Mouse (Mus musculus) heart, embryonic 16.5 days (tissue): ENCODE measurements around the gene Polr1e. TPM values are rescaled to one million over a fixed set of nuclear protein-coding genes. Genes with fewer than 3 reads are reported as not detected.
A peak's percentile ranks its signal among the peaks of the same experiment; 100 is the strongest.
"Not testable (repeated sequence)": the region's sequence is repeated elsewhere in the genome, so short reads cannot be mapped to it uniquely, and the experiment has no call there.

Source experiments
- ATAC-seq: fragments of 200-750 bp; cut with Nextera tagmentation; replicated peaks from 2 replicates; pipeline ENCODE4 v1.8.0; 2017; ENCODE audit warnings: moderate number of reproducible peaks; ENCODE audit not compliant: insufficient read depth, low FRiP score; ENCODE audit errors: extremely low read depth
- H3K27ac ChIP-seq: fragments of 300-500 bp; sonication (generic); 2 replicates; pipeline ENCODE4 v1.5.1; 2014; ENCODE audit warnings: mild to moderate bottlenecking, low read length, control low read depth, moderate library complexity
- H3K27me3 ChIP-seq: fragments of 300-500 bp; sonication (generic); 2 replicates; pipeline ENCODE4 v1.6.1; 2014; ENCODE audit warnings: low read length, mixed read lengths; ENCODE audit not compliant: control insufficient read depth, insufficient read depth
- H3K36me3 ChIP-seq: fragments of 300-500 bp; sonication (generic); 2 replicates; pipeline ENCODE4 v1.6.1; 2014; ENCODE audit not compliant: control insufficient read depth, insufficient read depth
- H3K4me1 ChIP-seq: fragments of 300-500 bp; sonication (generic); 2 replicates; pipeline ENCODE4 v1.6.1; 2014; ENCODE audit warnings: low read length, mixed read lengths; ENCODE audit not compliant: control insufficient read depth, insufficient read depth
- H3K4me2 ChIP-seq: fragments of 300-500 bp; sonication (generic); 2 replicates; pipeline ENCODE4 v1.6.1; 2014; ENCODE audit warnings: low read depth, mild to moderate bottlenecking, control low read depth, low read length
- H3K4me3 ChIP-seq: fragments of 300-500 bp; sonication (generic); 2 replicates; pipeline ENCODE4 v1.5.1; 2014; ENCODE audit warnings: mild to moderate bottlenecking, control low read depth, low read length
- H3K9ac ChIP-seq: fragments of 300-500 bp; sonication (generic); 2 replicates; pipeline ENCODE4 v1.6.1; 2014; ENCODE audit warnings: low read length, control low read depth
- H3K9me3 ChIP-seq: fragments of 300-500 bp; sonication (generic); replicated peaks from 2 replicates; pipeline ENCODE4 v1.6.1; 2016; ENCODE audit warnings: low read length; ENCODE audit not compliant: control insufficient read depth
- WGBS: fragments of 180-500 bp; shearing (Covaris S2); extraction: QIAGEN DNeasy Blood & Tissue Kit; methylation state at CpG from one replicate; pipeline ENCODE4 v1.1.7; 2014; 5-methylcytosine and 5-hydroxymethylcytosine counted together
- polyA plus RNA-seq: library from polyadenylated mRNA; unstranded; fragments of >200 nt; fragmentation: Nextera tagmentation; extraction: Ambion mirVana; gene quantifications from 2 replicates; pipeline ENCODE4 v1.2.1, GENCODE M21; 2015

The Polr1e gene
- polyA plus RNA-seq, 1 experiment from 2014 or later, result 90.4 TPM

DNA sequence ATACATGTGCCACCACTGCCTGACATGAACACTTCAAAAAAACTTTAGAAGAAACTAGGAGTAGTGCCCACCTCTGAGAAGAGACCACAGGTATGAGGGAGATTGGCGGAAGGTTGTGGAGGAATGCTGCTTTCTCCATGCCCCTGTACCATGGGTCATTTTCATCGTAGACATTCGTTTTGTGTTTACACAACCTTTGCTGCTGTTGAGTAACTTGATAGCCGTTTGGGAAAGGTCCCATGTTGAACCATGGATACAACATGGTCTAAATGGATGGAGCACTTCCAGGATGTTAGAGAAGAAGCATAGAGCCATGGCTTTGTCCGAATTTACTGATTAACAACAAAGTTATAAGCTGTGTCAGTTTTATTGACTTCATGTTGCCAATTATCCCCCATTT lies 40.2 kb upstream of the Polr1e start:
- ATAC-seq, result no peak
- H3K9ac ChIP-seq, result no peak overlapping the region

GRCm38 (mm10) chr4:44979794-44980338 lies 38.5 kb upstream of the Polr1e start:
- peaks cover 3% of the 10 kb centered on the region; the same call in 1 of the 2 replicates for H3K9me3 ChIP-seq
- ATAC-seq, result no peak
- H3K27me3 ChIP-seq, result no peaks in the 10 kb centered on the region
- H3K4me3 ChIP-seq, result no peak overlapping the region
- peaks cover 29% of the 10 kb centered on the region for H3K4me1 ChIP-seq
- 63% methylated on average over 7 of the region's 7 CpGs for WGBS
- 0 out of 2 replicates have a peak, but pooled peaks cover 2% of the 10 kb centered on the region for H3K36me3 ChIP-seq
- H3K4me2 ChIP-seq, result no peak overlapping the region
- H3K27ac ChIP-seq, result no peak overlapping the region
- no peak overlapping the region for H3K9ac ChIP-seq

More for the DNA sequence above, 40.2 kb upstream of the Polr1e start:
- no peak overlapping the region for H3K27ac ChIP-seq
- no peaks in the 10 kb centered on the region for H3K27me3 ChIP-seq
- no peak overlapping the region for H3K4me3 ChIP-seq
- no peak overlapping the region for H3K4me2 ChIP-seq
- 78% methylated on average over 5 of the region's 5 CpGs for WGBS
- peaks cover 3% of the 10 kb centered on the region; the same call in 1 of the 2 replicates for H3K9me3 ChIP-seq
- H3K4me1 ChIP-seq, result peaks cover 28% of the 10 kb centered on the region
- no peaks in the 10 kb centered on the region for H3K36me3 ChIP-seq

- peaks cover 29% of the 10 kb centered on the region for H3K4me1 ChIP-seq
- peak within 1 kb of the TSS; percentile 94 for H3K27ac ChIP-seq
- H3K36me3 ChIP-seq, result peaks cover 2% of the 10 kb centered on the region; the same call in 1 of the 2 replicates
- H3K27me3 ChIP-seq, result no peaks in the 10 kb centered on the region
- peak within 1 kb of the TSS; percentile 94 for H3K9ac ChIP-seq
- peak; percentile 94 for ATAC-seq
- peak within 1 kb of the TSS; percentile 79 for H3K4me2 ChIP-seq
- WGBS, result under 1% methylated on average over 40 of the region's 40 CpGs
- peak within 1 kb of the TSS; percentile 86 for H3K4me3 ChIP-seq
- H3K9me3 ChIP-seq, result peaks cover 3% of the 10 kb centered on the region; the same call in 1 of the 2 replicates
Measured at GRCm38 (mm10) chr4:44981280-44981973, 37.0 kb upstream of the Polr1e start, which contains the start of gene Grhpr. TSS of gene Grhpr (plus strand) at chr4:44981395.

DNA sequence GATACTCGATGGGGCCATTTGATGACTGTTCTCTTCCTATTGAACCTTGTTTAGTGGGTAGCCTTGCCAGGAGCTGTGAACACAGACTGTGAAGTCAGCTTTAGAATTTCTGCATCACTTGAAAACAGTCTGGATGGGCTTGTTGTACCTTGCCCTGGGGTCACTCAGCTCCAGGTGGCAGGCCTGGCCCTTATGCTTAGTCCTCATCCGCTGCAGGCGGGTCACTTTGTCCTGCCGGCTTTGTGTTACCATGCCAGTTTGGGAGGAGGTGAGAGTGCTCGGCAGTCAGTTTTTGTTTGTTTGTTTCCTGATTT lies 36.5 kb upstream of the Polr1e start:
- Histone ChIP-seq H3K36me3 (peaks cover 5% of the 10 kb centered on the region), H3K9ac (peak overlapping the region; percentile 94), H3K27me3 (no peaks in the 10 kb centered on the region), H3K27ac (peak overlapping the region; percentile 94), H3K9me3 (peaks cover 2% of the 10 kb centered on the region; the same call in 1 of the 2 replicates), H3K4me2 (peak overlapping the region; percentile 79), H3K4me3 (peak overlapping the region; percentile 86), H3K4me1 (peaks cover 29% of the 10 kb centered on the region)
- WGBS, result 33% methylated on average over 5 of the region's 5 CpGs
- no peak for ATAC-seq

- Histone ChIP-seq H3K9me3 (no peaks in the 10 kb centered on the region), H3K4me3 (peak overlapping the region; percentile 86), H3K27ac (peak overlapping the region; percentile 94; the same call in 1 of the 2 replicates), H3K9ac (peak overlapping the region; percentile 94), H3K4me1 (peaks cover 29% of the 10 kb centered on the region), H3K27me3 (no peaks in the 10 kb centered on the region), H3K4me2 (peak overlapping the region; percentile 79), H3K36me3 (peaks cover 9% of the 10 kb centered on the region)
- no peak for ATAC-seq
- 51% methylated on average over 11 of the region's 11 CpGs for WGBS
Measured at GRCm38 (mm10) chr4:44982440-44983130, 35.8 kb upstream of the Polr1e start.

DNA sequence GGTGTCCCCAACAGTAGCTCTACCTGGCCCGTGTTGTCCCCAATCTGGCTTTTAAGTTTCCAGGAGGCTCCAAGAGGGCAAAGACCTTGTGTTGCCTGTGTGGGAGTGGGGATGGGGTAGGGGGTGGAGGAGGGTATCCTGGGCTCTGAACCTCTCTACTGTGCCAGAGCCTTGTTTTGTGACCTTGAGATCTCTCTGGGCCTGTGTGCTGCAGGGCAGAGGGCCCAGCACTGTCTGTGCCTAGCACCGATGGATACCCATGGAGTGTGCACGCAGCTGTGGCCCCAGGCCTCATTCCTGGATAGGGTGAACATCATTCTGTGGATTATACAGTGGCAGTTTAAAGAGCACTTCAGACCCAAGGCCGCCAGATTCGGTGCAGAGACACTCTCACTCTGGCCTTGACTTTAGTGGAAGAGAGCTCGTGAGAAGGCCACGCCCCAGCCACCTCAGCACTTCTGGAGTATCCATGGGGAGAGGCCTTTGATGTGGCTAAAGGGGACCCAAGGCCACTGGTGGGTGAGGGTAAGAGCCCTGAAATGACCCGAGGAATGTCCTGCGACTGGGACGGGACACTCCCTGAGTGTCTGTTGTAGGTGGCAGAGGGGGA lies 35.1 kb upstream of the Polr1e start:
- peaks cover 29% of the 10 kb centered on the region for H3K4me1 ChIP-seq
- peak overlapping the region; percentile 10; the same call in 1 of the 2 replicates for H3K27ac ChIP-seq
- peaks cover 12% of the 10 kb centered on the region for H3K36me3 ChIP-seq
- H3K4me3 ChIP-seq, result peak overlapping the region; percentile 86
- H3K27me3 ChIP-seq, result no peaks in the 10 kb centered on the region
- H3K4me2 ChIP-seq, result peak overlapping the region; percentile 79
- peak overlapping the region; percentile 94 for H3K9ac ChIP-seq
- 64% methylated on average over 10 of the region's 10 CpGs for WGBS
- H3K9me3 ChIP-seq, result no peaks in the 10 kb centered on the region
- no peak for ATAC-seq

- H3K4me2 ChIP-seq, result no peak overlapping the region
- H3K9ac ChIP-seq, result no peak overlapping the region
- H3K4me1 ChIP-seq, result no peaks in the 10 kb centered on the region
- ATAC-seq, result no peak
- no peak overlapping the region for H3K4me3 ChIP-seq
- no peaks in the 10 kb centered on the region for H3K9me3 ChIP-seq
- H3K27me3 ChIP-seq, result no peaks in the 10 kb centered on the region
- peaks cover 34% of the 10 kb centered on the region for H3K36me3 ChIP-seq
- WGBS, result 91% methylated on average over 5 of the region's 5 CpGs
- no peak overlapping the region for H3K27ac ChIP-seq
Measured at GRCm38 (mm10) chr4:44990560-44990959, 27.8 kb upstream of the Polr1e start.

- not testable (repeated sequence) for H3K4me2 ChIP-seq, H3K27me3 ChIP-seq, H3K4me1 ChIP-seq, ATAC-seq, H3K4me3 ChIP-seq, H3K27ac ChIP-seq, H3K9ac ChIP-seq, H3K9me3 ChIP-seq
- WGBS, result 89% methylated on average over 11 of the region's 11 CpGs
- peaks cover 28% of the 10 kb centered on the region for H3K36me3 ChIP-seq
Measured at GRCm38 (mm10) chr4:44992330-44992729, 26.1 kb upstream of the Polr1e start.
